9 mouse cellular contexts compared by ENCODE assay signal in the genomic region with DNA sequence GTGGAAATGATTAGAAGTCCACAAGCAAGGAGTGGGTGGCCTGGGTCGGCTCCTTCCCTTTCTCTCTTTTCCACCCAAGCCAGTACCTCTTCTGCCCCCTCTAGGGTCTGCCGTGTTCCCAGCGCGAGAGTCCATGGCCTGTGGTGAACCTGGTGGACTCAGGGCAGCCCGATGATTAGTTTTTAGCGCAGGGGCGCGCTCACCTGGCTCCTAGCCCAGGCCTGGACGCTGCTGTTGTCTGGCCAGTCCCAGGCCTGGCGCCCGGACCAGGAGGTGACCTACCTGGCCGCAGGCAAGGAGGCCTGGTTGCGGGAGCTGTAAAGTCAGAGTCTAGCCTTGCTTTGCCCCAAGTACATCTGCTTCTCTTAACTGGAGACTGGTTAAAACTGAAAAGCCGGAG. TPM values are rescaled to one million over a fixed set of nuclear protein-coding genes. Genes with fewer than 3 reads are reported as not detected.
DNase-seq lines count a peak whose midpoint lies in the region; ATAC-seq and TF ChIP-seq lines count a peak whose summit lies in the region.
"Had no signal": no experiment of that assay in that cellular context is flagged by ENCODE, and none has a peak within 500 bp of the region (broad histone marks: within the 10 kb centered on the region; RNA-seq: fewer than 3 reads in every experiment).

A gene (minus strand): TSS at position 388 of the 400 bp plus-strand sequence.

- H3K4me3 ChIP-seq in liver, adult 2 months (ENCODE audit: insufficient read depth, low read depth, low read length), result peak within 1 kb of the TSS; percentile 60
- H3K4me3 ChIP-seq in heart, adult 2 months, result peak within 1 kb of the TSS; percentile 53
- H3K4me3 ChIP-seq in midbrain, embryonic 10.5 days, result peak within 1 kb of the TSS; percentile 48

- H3K4me1 ChIP-seq in liver, adult 2 months (ENCODE audit: control insufficient read depth, insufficient read depth, low read length), result no peaks in the 10 kb centered on the region
- H3K4me1 ChIP-seq in heart, adult 2 months (ENCODE audit: control insufficient read depth, insufficient read depth, low read length), result no peaks in the 10 kb centered on the region
- H3K4me1 ChIP-seq in midbrain, embryonic 10.5 days, result no peaks in the 10 kb centered on the region

- H3K27me3 ChIP-seq in liver, adult 2 months (ENCODE audit: control insufficient read depth, insufficient read depth, low read length), result no peaks in the 10 kb centered on the region
- no peaks in the 10 kb centered on the region for H3K27me3 ChIP-seq in heart, adult 2 months (ENCODE audit: control insufficient read depth, insufficient read depth, low read length)
- H3K27me3 ChIP-seq in midbrain, embryonic 10.5 days (ENCODE audit: low read depth, poor library complexity, severe bottlenecking), result peaks cover 10% of the 10 kb centered on the region; the same call in 1 of the 2 replicates

- intact Hi-C loops in heart, adult 2 months (cut with DNase I), result no loop called here

- 13% methylated on average over 14 of the region's 14 CpGs for WGBS in liver, adult 2 months
- WGBS in heart, adult 2 months, result 28% methylated on average over 14 of the region's 14 CpGs
- whole genome bisulfite sequencing in midbrain, embryonic 10.5 days, result 66% methylated on average over 14 of the region's 14 CpGs

- TF ChIP-seq POLR2A in liver, adult 2 months (IDR thresholded peaks at IDR 0.05; ENCODE audit: extremely low read depth, insufficient read depth, low read length), result no peak
- TF ChIP-seq POLR2A in heart, adult 2 months (IDR thresholded peaks at IDR 0.05; ENCODE audit: insufficient read depth, low read depth, low read length), result no peak

- peak within 1 kb of the TSS; percentile 65 for H3K9ac ChIP-seq in liver, adult 2 months (ENCODE audit: low read depth, low read length)
- H3K9ac ChIP-seq in heart, adult 2 months (ENCODE audit: low read depth, low read length), result peak within 1 kb of the TSS; percentile 78

- TF ChIP-seq CTCF in liver, adult 2 months (IDR thresholded peaks at IDR 0.05; ENCODE audit: low read depth, low read length), result no peak
- no peak for TF ChIP-seq CTCF in heart, adult 2 months (IDR thresholded peaks at IDR 0.05)

- DNase-seq in liver, adult 2 months (ENCODE audit: extremely low read depth, low read depth, low spot score), result peak; percentile 68
- DNase-seq in liver, result no peak
- DNase-seq in heart, adult 2 months, result peak; percentile 64 to 65
- DNase-seq in kidney, adult 18-20 months, result peak; percentile 68
- DNase-seq in midbrain, embryonic 10.5 days (ENCODE audit: low spot score), result no peak
- no peak for DNase-seq in right cerebral cortex, postnatal 4 days
- no peak for DNase-seq in testis, postnatal 14 days (ENCODE audit: low spot score)

- H3K9me3 ChIP-seq in midbrain, embryonic 10.5 days (replicated peaks), result peaks cover 3% of the 10 kb centered on the region; the same call in 1 of the 2 replicates
- H3K9me3 ChIP-seq: G1E had no signal

- 0 out of 2 replicates have a peak, but pooled peaks have one; percentile 17 for TF ChIP-seq EP300 in heart, adult 2 months (IDR thresholded peaks at IDR 0.05; ENCODE audit: insufficient read depth, low read depth, low read length)

- H3K36me3 ChIP-seq in liver, adult 2 months (ENCODE audit: control insufficient read depth, insufficient read depth, low read length), result no peaks in the 10 kb centered on the region
- no peaks in the 10 kb centered on the region for H3K36me3 ChIP-seq in heart, adult 2 months (ENCODE audit: control insufficient read depth, insufficient read depth, low read length)
- no peaks in the 10 kb centered on the region for H3K36me3 ChIP-seq in midbrain, embryonic 10.5 days
- H3K36me3 ChIP-seq: G1E had no signal

- ATAC-seq in megakaryocyte-erythroid progenitor cell, adult 5-6 weeks (replicated peaks; ENCODE audit: low FRiP score, low TSS enrichment, poor library complexity, severe bottlenecking), result no peak

- H3K79me2 ChIP-seq in liver, adult 2 months (ENCODE audit: control insufficient read depth, insufficient read depth, low read length), result no peaks in the 10 kb centered on the region
- H3K79me2 ChIP-seq in heart, adult 2 months (replicated peaks; ENCODE audit: control insufficient read depth, insufficient read depth, low read length), result no peaks in the 10 kb centered on the region

- H3K27ac ChIP-seq in liver, adult 2 months (replicated peaks; ENCODE audit: insufficient read depth, low read depth, low read length), result peak within 1 kb of the TSS; percentile 94
- peak within 1 kb of the TSS; percentile 84 for H3K27ac ChIP-seq in heart, adult 2 months
- no peak within 1 kb of the TSS for H3K27ac ChIP-seq in midbrain, embryonic 10.5 days (replicated peaks)

RNA-seq across cellular contexts. Expression of the gene that starts here (rescaled TPM):
- total RNA-seq in liver, adult 2 months (2014; rRNA removed), result 20.9 and 21.3 TPM in 2 replicates
- polyA plus RNA-seq in liver, adult 2 months (2012; rRNA removed), result 33.0 and 36.9 TPM in 2 replicates
- total RNA-seq in heart, adult 2 months (2021), result 10 to 100 TPM; 23.1 to 32.5 TPM
- 37.5 and 44.5 TPM in 2 replicates for polyA plus RNA-seq in heart, adult 2 months (2012; rRNA removed)
- polyA plus RNA-seq in midbrain, embryonic 10.5 days (2016; fragmentation: Nextera tagmentation; extraction: Ambion mirVana), result 0.10 TPM in 1 of 2 replicates, not detected in the other
- 0.17 TPM in 1 of 2 replicates, not detected in the other for total RNA-seq in megakaryocyte-erythroid progenitor cell, adult 5-6 weeks (2014; fragmentation: Nextera tagmentation)
- not detected in 2 replicates for total RNA-seq in megakaryocyte-erythroid progenitor cell, adult 5-6 weeks (2017)

Comparison
In these comparisons a context has a peak if more than half of its experiments do, and no peak if none do; other contexts are left out.
1. RNA of the gene that starts here (total RNA-seq): 23.1 to 32.5 TPM in heart, adult 2 months and 20.9 to 21.3 TPM in liver, adult 2 months; 0.17 TPM in megakaryocyte-erythroid progenitor cell, adult 5-6 weeks; every median in the first group is over 10 times any median in the second.
2. RNA of the gene that starts here (polyA plus RNA-seq): 37.5 to 44.5 TPM in heart, adult 2 months and 33.0 to 36.9 TPM in liver, adult 2 months; 0.10 TPM in midbrain, embryonic 10.5 days; every median in the first group is over 10 times any median in the second.
3. DNase-seq: peak in liver, adult 2 months (single experiment), heart, adult 2 months (2 of 2) and kidney, adult 18-20 months (single experiment); none in liver (single experiment), midbrain, embryonic 10.5 days (single experiment), right cerebral cortex, postnatal 4 days (single experiment) and testis, postnatal 14 days (single experiment).
4. Peak in every context shown above with its lines, with median percentiles within 50 percentile points of each other: H3K4me3 ChIP-seq.